Mouse (Mus musculus): ENCODE results near the gene Gpt2. TPM values are rescaled to one million over a fixed set of nuclear protein-coding genes. Genes with fewer than 3 reads are reported as not detected.

Gene Gpt2
- total RNA-seq (2021), result 10 to 100 TPM; 33.9 to 36.6 TPM
- long read RNA-seq, experiment 1, transcript Gpt2-201 (12 exons, 3,639 nt), result major isoform, 38 of 53 reads
- long read RNA-seq, experiment 1, partial matches to known transcripts, result 9 of 53 reads
- long read RNA-seq, experiment 1, other reads (novel, unspliced or antisense), result 6 of 53 reads
- long read RNA-seq, experiment 2, transcript Gpt2-201 (12 exons, 3,639 nt), result major isoform, 51 of 64 reads
- long read RNA-seq, experiment 2, partial matches to known transcripts, result 3 of 64 reads
- long read RNA-seq, experiment 2, other reads (novel, unspliced or antisense), result 9 of 64 reads

GRCm38 (mm10) chr8:85492125-85492875 is at the start of gene Gpt2:
Gene Gpt2 (plus strand): TSS chr8:85492576.
- peak; percentile 72 to 90 for DNase-seq (ENCODE audit: low spot score in 2 of 2)

- DNase-seq (ENCODE audit: low spot score in 2 of 2), result no peak
Measured at GRCm38 (mm10) chr8:85444092-85444491, 48.3 kb upstream of the Gpt2 start.

- DNase-seq (ENCODE audit: low spot score in 2 of 2), result no peak
Measured at GRCm38 (mm10) chr8:85445936-85446685, 46.3 kb upstream of the Gpt2 start.

DNA sequence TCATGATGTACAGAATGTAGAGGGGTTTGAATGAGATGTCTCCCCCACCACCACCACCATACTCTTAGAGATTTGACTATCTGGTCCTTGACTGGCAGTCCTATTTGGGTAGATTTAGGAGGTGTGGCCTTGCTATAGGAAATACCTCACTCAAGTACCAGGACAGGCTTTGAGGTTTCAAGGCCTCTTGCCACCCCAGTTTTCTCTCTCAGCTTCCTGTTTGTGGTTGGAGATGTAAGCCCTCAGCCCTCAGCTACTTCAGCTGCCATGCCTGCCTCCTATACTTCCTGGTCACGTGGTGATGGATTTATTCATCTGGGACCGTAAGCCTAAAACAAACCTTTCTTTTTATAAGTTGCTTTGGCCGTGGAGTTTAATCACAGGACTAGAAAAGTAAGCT is 42.0 kb upstream of the Gpt2 start:
- DNase-seq (ENCODE audit: low spot score in 2 of 2), result no peak

DNA sequence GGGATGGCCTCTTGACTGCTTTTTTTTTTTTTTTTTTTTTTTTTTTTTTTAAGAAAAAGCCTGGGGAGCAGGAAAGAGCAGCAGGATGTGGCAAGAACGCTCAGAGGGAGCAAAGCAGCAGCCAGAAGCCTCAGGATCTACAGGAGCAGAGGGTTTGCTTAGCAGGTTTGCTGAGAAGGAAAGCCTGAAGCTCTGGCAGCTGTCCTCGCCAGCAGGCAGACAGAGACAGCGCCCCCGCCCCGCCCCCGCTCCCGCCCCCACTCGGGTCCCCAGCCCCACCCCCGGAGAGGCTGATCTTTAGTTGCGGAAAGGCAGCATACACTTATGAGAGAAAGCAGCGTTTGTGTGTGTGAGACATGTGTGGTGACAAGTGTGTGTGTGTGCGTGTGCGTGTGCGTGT is 40.0 kb upstream of the Gpt2 start:
- DNase-seq (ENCODE audit: low spot score in 2 of 2), result peak in 1 of 2 experiments; percentile 34

GRCm38 (mm10) chr8:85453256-85453655 is 39.1 kb upstream of the Gpt2 start:
- DNase-seq (ENCODE audit: low spot score in 2 of 2), result no peak

DNA sequence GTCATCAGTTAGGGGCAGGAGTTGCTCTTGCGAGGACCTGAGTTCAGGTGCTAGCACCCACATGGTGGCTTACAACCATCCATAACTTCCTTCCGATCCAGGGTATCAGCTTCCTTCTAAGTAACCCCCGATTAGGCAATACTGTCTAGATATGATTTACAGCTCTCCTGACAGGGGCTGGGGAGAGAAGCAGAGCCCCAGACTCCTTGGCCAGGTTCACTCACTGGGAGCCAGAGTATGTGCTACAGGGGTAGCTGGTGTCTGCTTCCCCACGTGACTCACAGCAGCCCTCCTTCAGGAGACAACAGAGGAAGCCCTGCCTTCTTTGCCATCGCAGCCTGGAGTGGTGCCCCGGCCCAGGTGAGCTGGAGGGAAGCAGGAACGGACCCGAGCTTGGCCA is 37.6 kb upstream of the Gpt2 start:
- no peak for DNase-seq (ENCODE audit: low spot score in 2 of 2)

DNA sequence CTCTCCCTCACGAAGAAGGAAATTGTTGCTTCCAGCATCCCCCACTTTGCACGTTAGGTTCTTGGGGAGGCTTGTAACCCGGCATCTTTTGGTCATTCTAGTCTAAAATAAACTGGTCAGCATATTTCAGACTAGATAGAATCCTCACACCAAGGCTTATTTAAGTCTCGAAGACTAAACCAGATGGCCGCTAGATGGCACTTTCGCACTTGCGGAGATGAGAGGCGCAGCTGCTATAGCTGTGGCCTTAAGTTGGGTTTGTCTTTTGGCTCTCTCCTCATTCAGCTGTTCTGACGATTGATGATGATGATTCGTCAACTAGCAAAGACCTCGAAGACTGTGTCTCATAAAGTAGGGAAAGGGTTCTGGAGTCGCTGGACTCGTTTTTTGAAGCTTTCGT is 35.8 kb upstream of the Gpt2 start:
- DNase-seq (ENCODE audit: low spot score in 2 of 2), result peak; percentile 32 to 72

DNA sequence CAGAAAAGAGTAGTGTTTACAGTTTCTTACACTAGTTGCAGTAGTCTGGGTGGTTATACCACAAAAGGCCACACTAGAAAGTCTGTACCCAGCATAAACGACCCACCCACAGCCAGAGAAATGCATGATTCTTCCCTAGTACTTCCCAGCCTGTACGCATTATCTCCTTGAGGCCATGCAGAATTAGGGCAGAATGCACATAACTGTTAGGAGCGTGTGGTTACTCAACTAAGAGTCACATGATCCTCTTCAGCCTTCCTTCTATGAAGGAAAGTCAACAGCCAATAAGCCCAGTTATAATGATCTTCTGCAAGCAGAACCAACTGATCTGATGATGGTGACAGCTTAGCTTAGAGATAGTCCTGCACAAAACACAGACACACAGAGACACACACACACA is 32.8 kb upstream of the Gpt2 start:
- no peak for DNase-seq (ENCODE audit: low spot score in 2 of 2)

- no peak for DNase-seq (ENCODE audit: low spot score in 2 of 2)
Measured at GRCm38 (mm10) chr8:85460804-85461203, 31.6 kb upstream of the Gpt2 start.

GRCm38 (mm10) chr8:85461377-85461776 is 31.0 kb upstream of the Gpt2 start:
- no peak for DNase-seq (ENCODE audit: low spot score in 2 of 2)

DNA sequence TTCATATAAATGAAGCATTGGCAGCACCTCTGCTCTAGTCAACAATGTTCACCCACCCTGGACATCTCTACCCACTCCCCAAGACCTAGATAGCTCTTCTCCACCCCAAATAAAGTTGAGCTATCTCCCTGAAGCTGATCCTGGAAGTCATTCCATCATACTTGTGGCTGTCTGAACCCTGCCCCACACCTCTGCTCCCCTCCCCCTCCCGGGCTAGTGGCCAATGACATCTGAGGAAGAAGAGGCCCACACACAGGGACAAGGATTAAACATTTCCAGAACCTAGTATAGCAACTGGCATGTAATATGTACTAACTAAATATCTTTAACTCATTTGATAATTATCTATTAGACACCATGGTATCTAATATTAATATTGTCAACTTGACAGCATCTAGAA is 29.9 kb upstream of the Gpt2 start:
- DNase-seq (ENCODE audit: low spot score in 2 of 2), result no peak

- no peak for DNase-seq (ENCODE audit: low spot score in 2 of 2)
Measured at GRCm38 (mm10) chr8:85464316-85464715, 28.1 kb upstream of the Gpt2 start.

GRCm38 (mm10) chr8:85466056-85466455 is 26.3 kb upstream of the Gpt2 start:
- DNase-seq (ENCODE audit: low spot score in 2 of 2), result no peak

DNA sequence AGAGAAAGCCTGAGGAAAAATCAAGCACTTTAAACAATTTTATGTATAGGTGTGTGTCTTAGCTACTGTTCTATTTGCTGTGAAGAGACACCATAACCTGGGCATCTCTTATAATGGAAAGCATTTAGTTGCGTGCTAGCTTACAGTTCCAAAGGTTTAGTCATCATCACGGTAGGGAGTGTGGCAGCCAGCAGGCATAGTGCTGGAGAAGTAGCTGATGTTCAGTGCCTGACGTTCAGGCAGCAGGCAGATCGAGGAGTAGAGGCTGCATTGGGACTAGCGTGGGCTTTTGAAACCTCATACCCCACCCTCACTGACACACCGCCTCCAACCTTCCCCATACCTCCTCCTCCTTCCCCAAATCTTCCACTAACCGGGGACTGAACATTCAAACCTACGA is 21.6 kb upstream of the Gpt2 start:
- no peak for DNase-seq (ENCODE audit: low spot score in 2 of 2)

DNA sequence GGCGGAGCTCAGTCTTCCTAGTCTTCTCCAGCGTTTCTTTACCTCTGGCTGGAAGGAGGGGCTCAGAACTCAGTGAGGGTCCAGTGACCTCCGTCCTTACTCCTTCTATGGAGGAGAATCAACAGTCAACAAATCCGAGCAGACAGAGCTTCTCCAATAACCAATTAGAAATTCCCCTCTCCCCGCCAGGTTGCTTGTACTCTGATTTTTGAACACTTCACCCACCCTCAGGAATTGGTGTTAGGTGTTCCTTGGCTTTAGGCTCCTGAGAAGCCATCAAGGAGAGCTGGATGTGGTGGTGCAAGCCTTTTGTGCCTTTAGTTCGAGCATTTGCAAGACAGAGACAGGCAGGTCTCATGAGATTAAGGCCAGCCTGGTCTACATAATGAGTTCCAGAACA is 19.6 kb upstream of the Gpt2 start:
- DNase-seq (ENCODE audit: low spot score in 2 of 2), result no peak

DNA sequence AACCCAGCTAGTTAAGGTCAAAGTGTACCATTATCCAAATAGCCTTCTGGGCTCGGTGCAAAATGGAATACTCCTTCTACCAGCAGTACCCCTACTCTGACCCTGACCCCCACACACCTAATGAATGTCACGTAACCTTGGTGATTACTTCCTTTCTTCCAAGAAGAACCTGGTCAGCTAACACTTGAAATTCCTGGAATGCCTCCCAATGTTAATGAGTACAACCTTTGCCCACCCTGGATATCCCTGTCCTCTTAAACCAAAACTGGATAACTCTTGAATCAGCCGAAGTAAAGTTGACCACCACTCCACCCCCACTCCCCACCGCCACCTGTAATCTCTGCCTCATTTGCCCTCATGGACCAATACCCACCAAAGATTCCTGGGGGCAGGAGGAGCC is 19.1 kb upstream of the Gpt2 start:
- DNase-seq (ENCODE audit: low spot score in 2 of 2), result no peak

DNA sequence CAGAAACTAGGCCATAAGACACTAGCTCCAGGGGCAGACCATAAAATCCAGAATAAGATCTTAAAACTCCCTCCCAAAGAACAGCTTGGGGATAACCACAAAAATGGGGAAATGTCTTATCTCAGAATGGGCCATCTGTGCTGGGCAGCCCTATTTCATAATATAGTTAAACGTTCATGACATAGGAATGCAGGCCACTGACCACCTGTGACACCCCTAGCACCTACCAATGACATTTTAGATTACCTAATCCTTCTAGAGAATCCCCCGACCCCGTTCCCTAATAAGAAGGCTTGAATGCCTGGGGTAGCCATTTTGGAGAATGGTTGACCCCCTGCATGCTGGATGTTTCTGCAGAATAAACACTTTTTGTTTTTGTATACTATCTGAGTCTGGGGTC is 17.5 kb upstream of the Gpt2 start:
- DNase-seq (ENCODE audit: low spot score in 2 of 2), result no peak

DNA sequence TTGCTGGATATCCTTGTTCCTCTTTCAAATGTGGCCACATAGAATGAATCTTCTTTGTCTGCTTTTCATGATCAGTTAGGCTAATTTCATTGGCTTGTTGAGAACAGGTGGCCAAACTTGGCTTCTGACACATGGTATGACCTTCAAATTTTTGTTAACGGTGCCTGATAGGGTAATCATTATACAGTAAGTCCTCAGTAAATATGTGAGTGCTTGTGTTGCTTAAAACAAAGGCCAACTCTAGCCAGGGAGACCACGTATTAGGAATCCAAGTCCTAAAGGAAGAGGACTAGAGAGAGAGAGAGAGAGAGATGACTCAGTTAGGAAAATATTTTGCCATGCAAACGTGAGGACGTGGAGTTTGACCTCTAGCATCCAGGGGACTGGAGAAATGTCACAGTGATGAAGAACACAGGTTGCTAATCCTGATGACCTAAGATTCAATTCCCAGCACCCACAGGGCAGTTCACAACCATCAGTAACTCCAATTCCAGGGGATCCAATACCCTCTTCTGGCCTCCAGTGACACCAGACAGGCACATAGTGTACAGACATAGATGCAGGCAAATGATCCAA is 15.3 kb upstream of the Gpt2 start:
- no peak for DNase-seq (ENCODE audit: low spot score in 2 of 2)

DNA sequence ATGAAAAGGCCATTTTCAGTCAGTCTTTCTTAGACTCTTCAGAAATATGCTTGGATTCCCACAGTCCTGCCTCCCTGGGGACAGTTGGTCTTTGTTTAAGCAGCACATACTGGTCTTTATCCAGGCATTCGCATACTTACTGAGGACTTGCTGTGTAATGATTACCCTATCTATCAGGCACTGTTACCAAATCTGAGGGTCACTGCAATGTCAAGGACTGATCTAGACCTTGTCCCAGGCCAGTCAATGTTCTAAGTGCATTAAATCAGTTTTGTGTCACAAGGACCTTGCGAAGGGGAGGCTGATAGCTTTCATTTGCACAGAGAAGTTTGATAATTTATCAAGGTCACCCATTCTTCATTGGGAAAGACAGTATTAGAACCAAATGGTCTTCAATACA is 14.0 kb upstream of the Gpt2 start:
- no peak for DNase-seq (ENCODE audit: low spot score in 2 of 2)

DNA sequence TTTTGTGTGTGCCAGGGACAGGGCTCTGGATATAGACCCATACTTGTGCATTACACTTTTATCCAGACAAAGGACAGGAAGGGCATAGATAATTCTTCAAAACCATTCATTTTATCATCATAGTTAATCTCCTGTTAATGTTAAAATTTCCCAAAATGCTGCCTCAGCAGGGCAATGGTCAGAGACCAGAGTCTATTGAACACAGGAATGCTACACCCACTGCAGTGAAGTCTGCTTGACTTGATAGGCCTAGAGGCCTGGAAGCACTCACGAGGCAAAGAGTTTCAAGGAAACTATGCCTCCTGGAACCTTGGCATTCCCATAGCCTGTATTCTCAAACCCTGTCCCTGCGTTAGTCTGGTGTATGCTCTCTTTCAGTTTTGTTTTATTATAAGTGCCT is 12.7 kb upstream of the Gpt2 start:
- no peak for DNase-seq (ENCODE audit: low spot score in 2 of 2)

- DNase-seq (ENCODE audit: low spot score in 2 of 2), result no peak
Measured at GRCm38 (mm10) chr8:85481900-85482299, 10.5 kb upstream of the Gpt2 start.

Measured in gastrocnemius, postnatal 4 days (tissue).